Mouse (Mus musculus) monocyte, adult 59 days (primary cell): ENCODE data around the gene Olfr916. TPM values are rescaled to one million over a fixed set of nuclear protein-coding genes. Genes with fewer than 3 reads are reported as not detected.

Source experiments
- total RNA-seq, 2 experiments: library from RNA; stranded (reverse); gene quantifications; one replicate each; pipeline ENCODE4 v1.2.4; 2023

Gene Olfr916
- total RNA-seq: not detected

GRCm38 (mm10) chr9:38659775-38660174, at the start of gene Olfr916:
Olfr916 (minus strand) TSS chr9:38659875.

GRCm38 (mm10) chr9:38674501-38674900, 14.8 kb upstream of the Olfr916 start, which contains the start of gene Olfr918:
Olfr918 (minus strand) TSS chr9:38674601.

GRCm38 (mm10) chr9:38665742-38666141, 6.1 kb upstream of the Olfr916 start, which contains the start of gene Olfr917:
Olfr917 (minus strand) TSS chr9:38665842.

Other genes starting within 250 kb of the Olfr916 start
- not detected for gene Olfr901, start 230.4 kb downstream of the Olfr916 start, total RNA-seq
- not detected for gene Olfr902, start 212.2 kb downstream of the Olfr916 start, total RNA-seq
- gene Olfr904, start 196.7 kb downstream of the Olfr916 start, total RNA-seq: not detected
- not detected for gene Olfr905, start 188.8 kb downstream of the Olfr916 start, total RNA-seq
- not detected for gene Olfr906, start 172.8 kb downstream of the Olfr916 start, total RNA-seq
- gene Olfr907, start 164.1 kb downstream of the Olfr916 start, total RNA-seq: not detected
- gene Olfr911-ps1, start 138.3 kb downstream of the Olfr916 start, total RNA-seq: not detected
- gene Olfr910, start 122.0 kb downstream of the Olfr916 start, total RNA-seq: not detected
- not detected for gene Olfr912, start 79.7 kb downstream of the Olfr916 start, total RNA-seq
- gene Olfr913, start 67.1 kb downstream of the Olfr916 start, total RNA-seq: not detected
- gene Olfr914, start 54.8 kb downstream of the Olfr916 start, total RNA-seq: not detected
- not detected for gene Olfr917, start 6.0 kb upstream of the Olfr916 start, total RNA-seq
- not detected for gene Olfr918, start 14.7 kb upstream of the Olfr916 start, total RNA-seq
- not detected for gene Olfr919, start 43.8 kb upstream of the Olfr916 start, total RNA-seq
- gene Vwa5a, start 58.4 kb upstream of the Olfr916 start, total RNA-seq: 10 to 100 TPM; 72.6 to 77.7 TPM
- under 1 TPM; 0.67 to 0.84 TPM for gene Olfr920, start 92.4 kb upstream of the Olfr916 start, total RNA-seq
- not detected for gene Olfr921, start 113.2 kb upstream of the Olfr916 start, total RNA-seq
- not detected for gene Olfr922, start 154.7 kb upstream of the Olfr916 start, total RNA-seq
- not detected for gene Olfr923, start 166.7 kb upstream of the Olfr916 start, total RNA-seq
- gene Olfr924, start 184.6 kb upstream of the Olfr916 start, total RNA-seq: not detected
- gene Olfr26, start 195.2 kb upstream of the Olfr916 start, total RNA-seq: not detected
- gene Olfr926, start 217.3 kb upstream of the Olfr916 start, total RNA-seq: not detected